Mouse (Mus musculus): ENCODE results near the gene Itga2b.

The Itga2b gene

GRCm38 (mm10) chr11:102469648-102470357, at the start of gene Itga2b:
TSS of gene Itga2b (minus strand) at chr11:102470122.
- DNase-seq (ENCODE audit: low read depth, low spot score), result no peak
- H3K36me3 ChIP-seq (ENCODE audit: control insufficient read depth, insufficient read depth, low read length, poor library complexity, severe bottlenecking), result no peaks in the 10 kb centered on the region
- H3K27me3 ChIP-seq (ENCODE audit: control insufficient read depth, insufficient read depth, low read length, poor library complexity, severe bottlenecking), result no peaks in the 10 kb centered on the region

GRCm38 (mm10) chr11:102514793-102515424, 45.0 kb upstream of the Itga2b start:
- H3K36me3 ChIP-seq (ENCODE audit: control insufficient read depth, insufficient read depth, low read length, poor library complexity, severe bottlenecking), result 0 out of 2 replicates have a peak, but pooled peaks cover 2% of the 10 kb centered on the region
- H3K27me3 ChIP-seq (ENCODE audit: control insufficient read depth, insufficient read depth, low read length, poor library complexity, severe bottlenecking), result no peaks in the 10 kb centered on the region
- DNase-seq (ENCODE audit: low read depth, low spot score), result no peak

GRCm38 (mm10) chr11:102510226-102510625, 40.3 kb upstream of the Itga2b start:
- Histone ChIP-seq H3K27me3 (ENCODE audit: control insufficient read depth, insufficient read depth, low read length, poor library complexity, severe bottlenecking) (no peaks in the 10 kb centered on the region), H3K36me3 (ENCODE audit: control insufficient read depth, insufficient read depth, low read length, poor library complexity, severe bottlenecking) (peaks cover 2% of the 10 kb centered on the region; the same call in 1 of the 2 replicates)
- no peak for DNase-seq (ENCODE audit: low read depth, low spot score)

- Histone ChIP-seq H3K27me3 (ENCODE audit: control insufficient read depth, insufficient read depth, low read length, poor library complexity, severe bottlenecking) (no peaks in the 10 kb centered on the region), H3K36me3 (ENCODE audit: control insufficient read depth, insufficient read depth, low read length, poor library complexity, severe bottlenecking) (peaks cover 3% of the 10 kb centered on the region)
- DNase-seq (ENCODE audit: low read depth, low spot score), result no peak
These were observed 26.8 kb upstream of the Itga2b start for GRCm38 (mm10) chr11:102496732-102497131.

GRCm38 (mm10) chr11:102496206-102496605, 26.3 kb upstream of the Itga2b start:
- Histone ChIP-seq H3K27me3 (ENCODE audit: control insufficient read depth, insufficient read depth, low read length, poor library complexity, severe bottlenecking) (no peaks in the 10 kb centered on the region), H3K36me3 (ENCODE audit: control insufficient read depth, insufficient read depth, low read length, poor library complexity, severe bottlenecking) (peaks cover 3% of the 10 kb centered on the region)
- no peak for DNase-seq (ENCODE audit: low read depth, low spot score)

- no peaks in the 10 kb centered on the region for H3K27me3 ChIP-seq (ENCODE audit: control insufficient read depth, insufficient read depth, low read length, poor library complexity, severe bottlenecking)
- H3K36me3 ChIP-seq (ENCODE audit: control insufficient read depth, insufficient read depth, low read length, poor library complexity, severe bottlenecking), result peaks cover 3% of the 10 kb centered on the region
- no peak for DNase-seq (ENCODE audit: low read depth, low spot score)
These were observed 25.8 kb upstream of the Itga2b start for GRCm38 (mm10) chr11:102495742-102496141.

GRCm38 (mm10) chr11:102495114-102495513, 25.2 kb upstream of the Itga2b start:
- H3K36me3 ChIP-seq (ENCODE audit: control insufficient read depth, insufficient read depth, low read length, poor library complexity, severe bottlenecking), result peaks cover 3% of the 10 kb centered on the region
- H3K27me3 ChIP-seq (ENCODE audit: control insufficient read depth, insufficient read depth, low read length, poor library complexity, severe bottlenecking), result no peaks in the 10 kb centered on the region
- no peak for DNase-seq (ENCODE audit: low read depth, low spot score)

- Histone ChIP-seq H3K36me3 (ENCODE audit: control insufficient read depth, insufficient read depth, low read length, poor library complexity, severe bottlenecking) (peaks cover 3% of the 10 kb centered on the region), H3K27me3 (ENCODE audit: control insufficient read depth, insufficient read depth, low read length, poor library complexity, severe bottlenecking) (no peaks in the 10 kb centered on the region)
- DNase-seq (ENCODE audit: low read depth, low spot score), result no peak
These were observed 24.2 kb upstream of the Itga2b start for GRCm38 (mm10) chr11:102494063-102494650.

- H3K36me3 ChIP-seq (ENCODE audit: control insufficient read depth, insufficient read depth, low read length, poor library complexity, severe bottlenecking), result 0 out of 2 replicates have a peak, but pooled peaks cover 1% of the 10 kb centered on the region
- H3K27me3 ChIP-seq (ENCODE audit: control insufficient read depth, insufficient read depth, low read length, poor library complexity, severe bottlenecking), result no peaks in the 10 kb centered on the region
- DNase-seq (ENCODE audit: low read depth, low spot score), result no peak
These were observed 23.3 kb upstream of the Itga2b start for GRCm38 (mm10) chr11:102493241-102493640.

- no peak for DNase-seq (ENCODE audit: low read depth, low spot score)
- peaks cover 3% of the 10 kb centered on the region; the same call in 1 of the 2 replicates for H3K36me3 ChIP-seq (ENCODE audit: control insufficient read depth, insufficient read depth, low read length, poor library complexity, severe bottlenecking)
- H3K27me3 ChIP-seq (ENCODE audit: control insufficient read depth, insufficient read depth, low read length, poor library complexity, severe bottlenecking), result no peaks in the 10 kb centered on the region
These were observed 18.0 kb upstream of the Itga2b start for GRCm38 (mm10) chr11:102487901-102488300.

GRCm38 (mm10) chr11:102486733-102487386, 16.9 kb upstream of the Itga2b start:
- DNase-seq (ENCODE audit: low read depth, low spot score), result peak; percentile 71
- Histone ChIP-seq H3K36me3 (ENCODE audit: control insufficient read depth, insufficient read depth, low read length, poor library complexity, severe bottlenecking) (peaks cover 3% of the 10 kb centered on the region; the same call in 1 of the 2 replicates), H3K27me3 (ENCODE audit: control insufficient read depth, insufficient read depth, low read length, poor library complexity, severe bottlenecking) (no peaks in the 10 kb centered on the region)

- H3K36me3 ChIP-seq (ENCODE audit: control insufficient read depth, insufficient read depth, low read length, poor library complexity, severe bottlenecking), result peaks cover 10% of the 10 kb centered on the region
- DNase-seq (ENCODE audit: low read depth, low spot score), result no peak
These were observed 11.9 kb upstream of the Itga2b start for GRCm38 (mm10) chr11:102481779-102482178.

GRCm38 (mm10) chr11:102480897-102481296, 11.0 kb upstream of the Itga2b start:
- H3K27me3 ChIP-seq (ENCODE audit: control insufficient read depth, insufficient read depth, low read length, poor library complexity, severe bottlenecking), result no peaks in the 10 kb centered on the region
- no peak for DNase-seq (ENCODE audit: low read depth, low spot score)

More at GRCm38 (mm10) chr11:102481779-102482178, 11.9 kb upstream of the Itga2b start:
- no peaks in the 10 kb centered on the region for H3K27me3 ChIP-seq (ENCODE audit: control insufficient read depth, insufficient read depth, low read length, poor library complexity, severe bottlenecking)

GRCm38 (mm10) chr11:102480111-102480510, 10.2 kb upstream of the Itga2b start:
- Histone ChIP-seq H3K36me3 (ENCODE audit: control insufficient read depth, insufficient read depth, low read length, poor library complexity, severe bottlenecking) (peaks cover 10% of the 10 kb centered on the region), H3K27me3 (ENCODE audit: control insufficient read depth, insufficient read depth, low read length, poor library complexity, severe bottlenecking) (no peaks in the 10 kb centered on the region)
- no peak for DNase-seq (ENCODE audit: low read depth, low spot score)

More at GRCm38 (mm10) chr11:102480897-102481296, 11.0 kb upstream of the Itga2b start:
- peaks cover 10% of the 10 kb centered on the region for H3K36me3 ChIP-seq (ENCODE audit: control insufficient read depth, insufficient read depth, low read length, poor library complexity, severe bottlenecking)
